In the genomic region with DNA sequence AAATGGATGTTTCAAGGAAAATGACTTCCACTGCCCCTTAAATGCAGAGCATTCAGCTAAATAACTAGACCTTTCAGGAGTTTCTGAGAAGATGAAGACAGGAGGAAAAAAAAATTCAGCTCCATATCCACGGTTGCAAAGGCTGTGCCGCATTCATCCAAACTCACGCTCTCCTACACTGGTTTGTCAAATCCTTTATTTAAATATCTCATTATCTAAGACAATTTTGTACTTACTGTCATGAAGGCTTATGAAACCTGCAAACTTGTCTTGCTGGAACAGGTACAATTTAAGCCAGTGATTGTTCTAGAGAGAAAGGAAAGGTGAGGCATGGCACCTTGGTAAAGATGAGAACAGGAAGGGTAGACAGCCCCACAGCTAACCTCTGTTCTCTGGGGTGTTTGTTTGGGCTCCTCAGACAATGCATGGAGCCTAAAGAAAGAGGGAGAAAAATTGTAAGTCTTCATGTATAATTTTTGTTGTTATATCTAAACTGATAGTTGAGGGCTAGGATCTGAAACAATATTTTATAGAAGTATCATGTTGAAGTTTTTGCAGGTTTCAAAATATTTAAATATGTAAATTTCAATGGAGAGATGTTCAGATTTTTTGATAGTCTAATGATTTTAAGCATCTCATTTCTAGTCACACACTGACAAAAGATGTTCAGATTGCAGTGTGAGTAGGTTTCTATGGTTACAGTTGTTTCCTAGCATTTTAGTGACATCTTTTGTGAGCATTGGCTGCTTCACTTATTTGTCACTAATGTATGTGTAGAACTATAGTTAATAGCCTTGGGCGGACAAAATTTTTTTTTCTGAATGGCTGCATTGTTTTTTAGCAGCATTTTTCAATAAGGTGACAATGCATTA, we compare ENCODE assay signal across 21 mouse cellular contexts.
DNase-seq lines count a peak whose midpoint lies in the region; ATAC-seq and TF ChIP-seq lines count a peak whose summit lies in the region.
"Had no signal": no experiment of that assay in that cellular context is flagged by ENCODE, and none has a peak within 500 bp of the region (broad histone marks: within the 10 kb centered on the region; RNA-seq: fewer than 3 reads in every experiment).

No protein-coding gene starts in this region.

- TF ChIP-seq POLR2A in brain, embryonic 14.5 days (IDR thresholded peaks at IDR 0.05; ENCODE audit: borderline replicate concordance, extremely low read depth, insufficient read depth, insufficient read length, poor library complexity, severe bottlenecking), result no peak

- WGBS in forebrain, embryonic 14.5 days, result 32% methylated on average over 4 of the region's 4 CpGs
- 37% methylated on average over 4 of the region's 4 CpGs for WGBS in midbrain, embryonic 16.5 days

- H3K9me3 ChIP-seq in forebrain, embryonic 14.5 days (replicated peaks; ENCODE audit: control insufficient read depth, low read length), result no peaks in the 10 kb centered on the region
- no peaks in the 10 kb centered on the region for H3K9me3 ChIP-seq in midbrain, embryonic 16.5 days (replicated peaks; ENCODE audit: control insufficient read depth, low read length, poor library complexity, severe bottlenecking)
- H3K9me3 ChIP-seq: kidney, embryonic 15.5 days; liver, embryonic 13.5 days had no signal

- peak; percentile 85 for ATAC-seq in forebrain, embryonic 14.5 days
- peak; percentile 86 for ATAC-seq in midbrain, embryonic 16.5 days
- ATAC-seq: activated CD4-positive, CD25-positive, alpha-beta regulatory T cell, adult 4 months had no signal

- no peaks in the 10 kb centered on the region for H3K27me3 ChIP-seq in forebrain, embryonic 14.5 days (replicated peaks; ENCODE audit: control insufficient read depth, insufficient read depth, low read length)
- no peaks in the 10 kb centered on the region for H3K27me3 ChIP-seq in midbrain, embryonic 16.5 days (ENCODE audit: control insufficient read depth, insufficient read depth, low read depth, low read length)
- H3K27me3 ChIP-seq: heart, embryonic 13.5 days; kidney, embryonic 15.5 days; liver, embryonic 13.5 days had no signal

- no peak for TF ChIP-seq CTCF in layer of hippocampus, adult 2 months (conservative IDR thresholded peaks at IDR 0.05)
- TF ChIP-seq CTCF in brain, embryonic 14.5 days (IDR thresholded peaks at IDR 0.05; ENCODE audit: borderline replicate concordance, extremely low read depth, insufficient read depth, insufficient read length), result no peak

- H3K4me3 ChIP-seq in layer of hippocampus, adult 2 months, result no peak overlapping the region
- no peak overlapping the region for H3K4me3 ChIP-seq in forebrain, embryonic 14.5 days (ENCODE audit: low read depth, low read length)
- H3K4me3 ChIP-seq in midbrain, embryonic 16.5 days (ENCODE audit: low read depth, low read length), result no peak overlapping the region
- H3K4me3 ChIP-seq: heart, adult 2 months; heart, embryonic 13.5 days; kidney, embryonic 15.5 days; left cerebral cortex, adult 2 months; liver, embryonic 13.5 days had no signal

- no peak overlapping the region for H3K4me2 ChIP-seq in forebrain, embryonic 14.5 days (ENCODE audit: low read length)
- H3K4me2 ChIP-seq in midbrain, embryonic 16.5 days (ENCODE audit: low read length), result no peak overlapping the region
- H3K4me2 ChIP-seq: heart, embryonic 13.5 days; kidney, embryonic 15.5 days; liver, embryonic 13.5 days had no signal

- no peaks in the 10 kb centered on the region for H3K36me3 ChIP-seq in forebrain, embryonic 14.5 days (ENCODE audit: control insufficient read depth, insufficient read depth, low read length)
- H3K36me3 ChIP-seq in midbrain, embryonic 16.5 days (ENCODE audit: control insufficient read depth, insufficient read depth, low read length), result no peaks in the 10 kb centered on the region
- H3K36me3 ChIP-seq: heart, embryonic 13.5 days; kidney, embryonic 15.5 days; liver, embryonic 13.5 days had no signal

- DNase-seq in layer of hippocampus, adult 2 months (ENCODE audit: low spot score in 2 of 2), result peak in 1 of 2 experiments; percentile 25
- no peak for DNase-seq in layer of hippocampus, adult 9-11 months
- DNase-seq in brain, embryonic 14.5 days (ENCODE audit: low read depth), result peak; percentile 87
- peak; percentile 86 for DNase-seq in forebrain, embryonic 14.5 days (ENCODE audit: low spot score)
- no peak for DNase-seq in heart, postnatal 10 days
- DNase-seq in T-cell, adult 2 months (ENCODE audit: low spot score), result no peak
- DNase-seq: adrenal gland, adult 8-10 months; cerebellum, adult 9-10 months; gastrocnemius, postnatal 14 days; heart, adult 2 months; kidney, adult 11 months; kidney, postnatal 4 days; liver, embryonic 13.5 days; lung, adult 2 months; lung, postnatal 14 days; thymus, postnatal 14 days had no signal

- peak overlapping the region; percentile 78 for H3K27ac ChIP-seq in layer of hippocampus, adult 2 months
- H3K27ac ChIP-seq in forebrain, embryonic 14.5 days (ENCODE audit: low read depth, low read length), result peak overlapping the region; percentile 75
- peak overlapping the region; percentile 66 for H3K27ac ChIP-seq in midbrain, embryonic 16.5 days (ENCODE audit: low read length)
- H3K27ac ChIP-seq: heart, adult 2 months; heart, embryonic 13.5 days; kidney, embryonic 15.5 days; left cerebral cortex, adult 2 months; liver, embryonic 13.5 days had no signal

- intact Hi-C loops in heart, postnatal 10 days (cut with DNase I), result no loop called here

- no peak overlapping the region for H3K9ac ChIP-seq in forebrain, embryonic 14.5 days (ENCODE audit: low read length)
- H3K9ac ChIP-seq in midbrain, embryonic 16.5 days (ENCODE audit: low read depth, low read length), result no peak overlapping the region
- H3K9ac ChIP-seq: heart, embryonic 13.5 days; kidney, embryonic 15.5 days; liver, embryonic 13.5 days had no signal

- H3K4me1 ChIP-seq in forebrain, embryonic 14.5 days (ENCODE audit: control insufficient read depth, insufficient read depth, low read length), result peaks cover 12% of the 10 kb centered on the region
- H3K4me1 ChIP-seq in midbrain, embryonic 16.5 days (ENCODE audit: control insufficient read depth, insufficient read depth, low read length), result peaks cover 4% of the 10 kb centered on the region
- H3K4me1 ChIP-seq: heart, embryonic 13.5 days; liver, embryonic 13.5 days had no signal

Comparison
In these comparisons a context has a peak if more than half of its experiments do, and no peak if none do; other contexts are left out.
1. DNase-seq: peak in brain, embryonic 14.5 days (single experiment) and forebrain, embryonic 14.5 days (single experiment); none in layer of hippocampus, adult 9-11 months (single experiment), heart, postnatal 10 days (0 of 2) and T-cell, adult 2 months (single experiment).
2. Peak in every context shown above with its lines, with median percentiles within 50 percentile points of each other: H3K27ac ChIP-seq.